Mouse (Mus musculus): ENCODE results near the gene Memo1.
"Not testable (repeated sequence)": the region's sequence is repeated elsewhere in the genome, so short reads cannot be mapped to it uniquely, and the experiment has no call there.

Gene Memo1

GRCm38 (mm10) chr17:74295026-74295970 lies at the start of gene Memo1:
TSS of gene Memo1 (minus strand) at chr17:74295521.
- peak; percentile 80 for DNase-seq (ENCODE audit: low spot score)

- no peak for DNase-seq (ENCODE audit: low spot score)
Observed at GRCm38 (mm10) chr17:74341151-74341550, 45.8 kb upstream of the Memo1 start.

GRCm38 (mm10) chr17:74338937-74339804 lies 43.9 kb upstream of the Memo1 start, which contains the start of gene Spast:
TSS of gene Spast (plus strand) at chr17:74338987.
- DNase-seq (ENCODE audit: low spot score), result peak; percentile 76

GRCm38 (mm10) chr17:74338225-74338931 lies 43.1 kb upstream of the Memo1 start:
- peak; percentile 94 for DNase-seq (ENCODE audit: low spot score)

GRCm38 (mm10) chr17:74331049-74331676 lies 35.8 kb upstream of the Memo1 start:
- no peak for DNase-seq (ENCODE audit: low spot score)

- DNase-seq (ENCODE audit: low spot score), result peak; percentile 27
Observed at GRCm38 (mm10) chr17:74328146-74328545, 32.8 kb upstream of the Memo1 start.

- not testable (repeated sequence) for DNase-seq (ENCODE audit: low spot score)
Observed at GRCm38 (mm10) chr17:74327195-74327594, 31.9 kb upstream of the Memo1 start.

- DNase-seq (ENCODE audit: low spot score), result no peak
Observed at GRCm38 (mm10) chr17:74323844-74324243, 28.5 kb upstream of the Memo1 start, which contains the start of gene Dpy30. TSS of gene Dpy30 (minus strand) at chr17:74323944.

- DNase-seq (ENCODE audit: low spot score), result no peak
Observed at GRCm38 (mm10) chr17:74322400-74323054, 27.2 kb upstream of the Memo1 start.

GRCm38 (mm10) chr17:74318721-74319120 lies 23.4 kb upstream of the Memo1 start:
- DNase-seq (ENCODE audit: low spot score), result no peak

- DNase-seq (ENCODE audit: low spot score), result peak; percentile 88
Observed at GRCm38 (mm10) chr17:74316309-74316863, 21.1 kb upstream of the Memo1 start.

- DNase-seq (ENCODE audit: low spot score), result no peak
Observed at GRCm38 (mm10) chr17:74315445-74316308, 20.4 kb upstream of the Memo1 start.

- no peak for DNase-seq (ENCODE audit: low spot score)
Observed at GRCm38 (mm10) chr17:74306021-74306420, 10.7 kb upstream of the Memo1 start.

- no peak for DNase-seq (ENCODE audit: low spot score)
Observed at GRCm38 (mm10) chr17:74305616-74306015, 10.3 kb upstream of the Memo1 start.

GRCm38 (mm10) chr17:74304060-74304459 lies 8.7 kb upstream of the Memo1 start:
- no peak for DNase-seq (ENCODE audit: low spot score)

GRCm38 (mm10) chr17:74300089-74300488 lies 4.8 kb upstream of the Memo1 start:
- DNase-seq (ENCODE audit: low spot score), result peak; percentile 24

GRCm38 (mm10) chr17:74296991-74297390 lies 1.7 kb upstream of the Memo1 start:
- not testable (repeated sequence) for DNase-seq (ENCODE audit: low spot score)

GRCm38 (mm10) chr17:74296076-74296823 lies 929 bp upstream of the Memo1 start:
- peak; percentile 48 for DNase-seq (ENCODE audit: low spot score)
